8 mouse cellular contexts compared by ENCODE assay signal in the genomic region with DNA sequence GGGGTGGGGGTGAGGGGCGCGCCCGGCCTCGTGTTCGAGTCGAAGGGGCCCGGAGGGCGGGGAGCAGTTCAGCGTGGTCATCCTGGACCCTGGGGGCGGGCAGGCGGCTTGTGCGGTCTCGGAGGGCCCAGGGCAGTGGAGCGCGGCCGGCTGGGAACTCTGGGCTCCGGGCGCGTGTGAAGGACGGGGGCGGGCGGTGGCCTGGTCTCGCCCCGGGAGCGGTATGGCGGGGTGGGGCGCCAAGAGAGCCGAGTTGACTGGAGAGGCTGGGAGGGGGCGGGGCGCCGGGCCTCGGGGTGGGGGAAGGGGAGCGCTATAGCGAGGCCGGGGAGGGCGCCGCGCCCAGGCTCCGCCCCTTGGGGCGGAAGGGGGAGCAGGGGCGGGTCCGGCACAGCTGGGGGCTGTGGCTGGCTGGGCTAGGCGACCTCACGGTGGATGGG. TPM values are rescaled to one million over a fixed set of nuclear protein-coding genes. Genes with fewer than 3 reads are reported as not detected.
DNase-seq lines count a peak whose midpoint lies in the region; ATAC-seq and TF ChIP-seq lines count a peak whose summit lies in the region.

No protein-coding gene starts in this region.

- H3K27ac ChIP-seq in heart, adult 2 months: peak overlapping the region; percentile 97
- peak overlapping the region; percentile 97 for H3K27ac ChIP-seq in liver, embryonic 12.5 days
- peak overlapping the region; percentile 99 for H3K27ac ChIP-seq in stomach, embryonic 14.5 days (ENCODE audit: low read length)

- peak overlapping the region; percentile 91 for H3K9ac ChIP-seq in heart, adult 2 months (ENCODE audit: low read depth, low read length)
- H3K9ac ChIP-seq in liver, embryonic 12.5 days: peak overlapping the region; percentile 99
- peak overlapping the region; percentile 98 for H3K9ac ChIP-seq in stomach, embryonic 14.5 days (replicated peaks; ENCODE audit: low read depth, low read length)

- H3K4me2 ChIP-seq in liver, embryonic 12.5 days: peak overlapping the region; percentile 88
- peak overlapping the region; percentile 74 for H3K4me2 ChIP-seq in myocyte (ENCODE audit: low read depth)
- H3K4me2 ChIP-seq in stomach, embryonic 14.5 days (replicated peaks; ENCODE audit: low read depth, low read length): peak overlapping the region; percentile 46

- H3K9me3 ChIP-seq in liver, embryonic 12.5 days (replicated peaks): no peaks in the 10 kb centered on the region
- no peaks in the 10 kb centered on the region for H3K9me3 ChIP-seq in stomach, embryonic 14.5 days (ENCODE audit: control insufficient read depth, low read depth, low read length)

- H3K4me3 ChIP-seq in heart, adult 2 months: peak overlapping the region; percentile 98
- H3K4me3 ChIP-seq in liver, embryonic 12.5 days: peak overlapping the region; percentile 97
- peak overlapping the region; percentile 100 for H3K4me3 ChIP-seq in myocyte
- H3K4me3 ChIP-seq in stomach, embryonic 14.5 days (ENCODE audit: low read depth, low read length): peak overlapping the region; percentile 65

- peak; percentile 75 for ATAC-seq in liver, embryonic 12.5 days
- ATAC-seq in stomach, embryonic 14.5 days (ENCODE audit: insufficient number of reproducible peaks, insufficient read depth, low FRiP score, low read depth): peak; percentile 60

- peaks cover 5% of the 10 kb centered on the region for H3K4me1 ChIP-seq in heart, adult 2 months (ENCODE audit: control insufficient read depth, insufficient read depth, low read length)
- peaks cover 69% of the 10 kb centered on the region for H3K4me1 ChIP-seq in liver, embryonic 12.5 days
- H3K4me1 ChIP-seq in stomach, embryonic 14.5 days (ENCODE audit: control insufficient read depth, insufficient read depth, low read length): peaks cover 22% of the 10 kb centered on the region

- no peaks in the 10 kb centered on the region for H3K27me3 ChIP-seq in heart, adult 2 months (ENCODE audit: control insufficient read depth, insufficient read depth, low read length)
- no peaks in the 10 kb centered on the region for H3K27me3 ChIP-seq in liver, embryonic 12.5 days (replicated peaks)
- H3K27me3 ChIP-seq in myocyte (ENCODE audit: control insufficient read depth, insufficient read depth, insufficient read length): no peaks in the 10 kb centered on the region
- H3K27me3 ChIP-seq in stomach, embryonic 14.5 days (ENCODE audit: control insufficient read depth, insufficient read depth, low read length): no peaks in the 10 kb centered on the region

- H3K36me3 ChIP-seq in heart, adult 2 months (ENCODE audit: control insufficient read depth, insufficient read depth, low read length): peaks cover 15% of the 10 kb centered on the region
- peaks cover 53% of the 10 kb centered on the region for H3K36me3 ChIP-seq in liver, embryonic 12.5 days
- H3K36me3 ChIP-seq in myocyte (ENCODE audit: control insufficient read depth, insufficient read depth): peaks cover 33% of the 10 kb centered on the region
- peaks cover 33% of the 10 kb centered on the region for H3K36me3 ChIP-seq in stomach, embryonic 14.5 days (ENCODE audit: control insufficient read depth, insufficient read depth, low read length)

- DNase-seq in 3134 (ENCODE audit: extremely low read depth, insufficient read length, low spot score): peak; percentile 84
- peak; percentile 93 for DNase-seq in adrenal gland, adult 18-20 months (ENCODE audit: low spot score in 2 of 2)
- DNase-seq in embryo, embryonic 11.5 days (ENCODE audit: low read depth, low spot score): peak; percentile 69
- peak; percentile 94 for DNase-seq in heart, adult 2 months
- DNase-seq in kidney, adult 8-10 months: peak; percentile 89

- WGBS in heart, adult 2 months: 1% methylated on average over 29 of the region's 44 CpGs
- 0% methylated on average over 31 of the region's 44 CpGs for WGBS in liver, embryonic 12.5 days (ENCODE audit: insufficient replicate concordance)
- WGBS in stomach, embryonic 14.5 days: 1% methylated on average over 42 of the region's 44 CpGs

- peaks cover 3% of the 10 kb centered on the region for H3K79me2 ChIP-seq in heart, adult 2 months (replicated peaks; ENCODE audit: control insufficient read depth, insufficient read depth, low read length)
- H3K79me2 ChIP-seq in myocyte (ENCODE audit: control insufficient read depth, insufficient read depth): peaks cover 63% of the 10 kb centered on the region

- peak overlapping the region; percentile 77 for H3ac ChIP-seq in myocyte (ENCODE audit: control insufficient read depth, insufficient read length)

- intact Hi-C loops in heart, adult 2 months (cut with DNase I): loop anchor here (10.0 kb wide), 1 partner anchor 582 kb away; the partner anchor contains the start of gene Kdm6b

- peak; percentile 64; the same call in 1 of the 2 replicates for TF ChIP-seq POLR2A in heart, adult 2 months (IDR thresholded peaks at IDR 0.05; ENCODE audit: insufficient read depth, low read depth, low read length)
- TF ChIP-seq POLR2A in myocyte (IDR thresholded peaks at IDR 0.05; ENCODE audit: insufficient read length, low read depth): peak; percentile 94

- TF ChIP-seq CTCF in heart, adult 2 months (IDR thresholded peaks at IDR 0.05): no peak

- no peak for TF ChIP-seq EP300 in heart, adult 2 months (IDR thresholded peaks at IDR 0.05; ENCODE audit: insufficient read depth, low read depth, low read length)

TF ChIP-seq in myocyte, 11 proteins besides CTCF, POLR2A, EP300 and RAD21:
- TF ChIP-seq TCF12 (IDR thresholded peaks at IDR 0.05; ENCODE audit: insufficient read depth, poor library complexity, severe bottlenecking) (no peak), MYOD1 (IDR thresholded peaks at IDR 0.05; ENCODE audit: control insufficient read depth in 1 of 3, insufficient read length in 2 of 3, low read depth in 2 of 3) (peak in 1 of 3 experiments; percentile 35), REST (IDR thresholded peaks at IDR 0.05; ENCODE audit: insufficient read depth, insufficient read length) (no peak), E2F4 (IDR thresholded peaks at IDR 0.05; ENCODE audit: insufficient read depth) (no peak), POLR2AphosphoS2 (IDR thresholded peaks at IDR 0.05; ENCODE audit: insufficient read length, low read depth) (peak; percentile 94), MYOG (IDR thresholded peaks at IDR 0.05; ENCODE audit: control insufficient read depth in 1 of 3, insufficient read depth in 1 of 3, insufficient read length in 2 of 3, low read depth in 2 of 3) (peak in 2 of 3 experiments; percentile 26 to 54)

RNA-seq across cellular contexts. Expression of gene Phf23, which starts 1.5 kb away (rescaled TPM):
- total RNA-seq in adrenal gland, adult 18-20 months (2021): 10 to 100 TPM; 51.5 to 57.5 TPM
- 10 to 100 TPM; 18.1 to 22.8 TPM for total RNA-seq in heart, adult 2 months (2021)
- 11.5 and 17.6 TPM in 2 replicates for polyA plus RNA-seq in heart, adult 2 months (2012; rRNA removed)
- polyA plus RNA-seq in liver, embryonic 12.5 days (2016; fragmentation: Nextera tagmentation; extraction: Ambion mirVana): 39.5 and 40.9 TPM in 2 replicates
- polyA plus RNA-seq in myocyte (2012; fragmentation: generic; extraction: Trizol): 58.6 TPM
- 40.2 and 47.9 TPM in 2 replicates for polyA plus RNA-seq in stomach, embryonic 14.5 days (2014; fragmentation: Nextera tagmentation; extraction: Ambion mirVana)

RNA-seq across cellular contexts. Expression of gene Dvl2, which starts 3.3 kb away (rescaled TPM):
- total RNA-seq in adrenal gland, adult 18-20 months (2021): 10 to 100 TPM; 13.8 to 14.9 TPM
- 1 to 10 TPM; 4.1 to 4.9 TPM for total RNA-seq in heart, adult 2 months (2021)
- 6.1 and 7.4 TPM in 2 replicates for polyA plus RNA-seq in heart, adult 2 months (2012; rRNA removed)
- polyA plus RNA-seq in liver, embryonic 12.5 days (2016; fragmentation: Nextera tagmentation; extraction: Ambion mirVana): 13.4 and 13.7 TPM in 2 replicates
- polyA plus RNA-seq in myocyte (2012; fragmentation: generic; extraction: Trizol): 24.3 TPM
- polyA plus RNA-seq in stomach, embryonic 14.5 days (2014; fragmentation: Nextera tagmentation; extraction: Ambion mirVana): 29.0 and 29.9 TPM in 2 replicates

RNA-seq across cellular contexts. Expression of gene Gabarap, which starts 6.1 kb away (rescaled TPM):
- total RNA-seq in adrenal gland, adult 18-20 months (2021): 100 to 1,000 TPM; 436 to 473 TPM
- total RNA-seq in heart, adult 2 months (2021): 100 to 1,000 TPM; 284 to 340 TPM
- 469 and 750 TPM in 2 replicates for polyA plus RNA-seq in heart, adult 2 months (2012; rRNA removed)
- 260 and 270 TPM in 2 replicates for polyA plus RNA-seq in liver, embryonic 12.5 days (2016; fragmentation: Nextera tagmentation; extraction: Ambion mirVana)
- 530 TPM for polyA plus RNA-seq in myocyte (2012; fragmentation: generic; extraction: Trizol)
- 496 and 523 TPM in 2 replicates for polyA plus RNA-seq in stomach, embryonic 14.5 days (2014; fragmentation: Nextera tagmentation; extraction: Ambion mirVana)

RNA-seq across cellular contexts. Expression of gene Elp5, which starts 14.8 kb away (rescaled TPM):
- total RNA-seq in adrenal gland, adult 18-20 months (2021): 10 to 100 TPM; 62.7 to 81.3 TPM
- 10 to 100 TPM; 39.0 to 42.2 TPM for total RNA-seq in heart, adult 2 months (2021)
- 61.6 and 78.5 TPM in 2 replicates for polyA plus RNA-seq in heart, adult 2 months (2012; rRNA removed)
- polyA plus RNA-seq in liver, embryonic 12.5 days (2016; fragmentation: Nextera tagmentation; extraction: Ambion mirVana): 88.1 and 91.8 TPM in 2 replicates
- polyA plus RNA-seq in myocyte (2012; fragmentation: generic; extraction: Trizol): 91.5 TPM
- polyA plus RNA-seq in stomach, embryonic 14.5 days (2014; fragmentation: Nextera tagmentation; extraction: Ambion mirVana): 104 and 111 TPM in 2 replicates

RNA-seq across cellular contexts. Expression of gene Ctdnep1, which starts 16.1 kb away (rescaled TPM):
- total RNA-seq in adrenal gland, adult 18-20 months (2021): 100 to 1,000 TPM; 114 to 123 TPM
- 100 to 1,000 TPM; 143 to 144 TPM for total RNA-seq in heart, adult 2 months (2021)
- 138 and 190 TPM in 2 replicates for polyA plus RNA-seq in heart, adult 2 months (2012; rRNA removed)
- 14.0 and 15.2 TPM in 2 replicates for polyA plus RNA-seq in liver, embryonic 12.5 days (2016; fragmentation: Nextera tagmentation; extraction: Ambion mirVana)
- polyA plus RNA-seq in myocyte (2012; fragmentation: generic; extraction: Trizol): 146 TPM
- 27.2 and 29.5 TPM in 2 replicates for polyA plus RNA-seq in stomach, embryonic 14.5 days (2014; fragmentation: Nextera tagmentation; extraction: Ambion mirVana)

Comparison
In these comparisons a context has a peak if more than half of its experiments do, and no peak if none do; other contexts are left out.
1. Peak in every context shown above with its lines: DNase-seq, ATAC-seq, H3K4me3 ChIP-seq and H3K27ac ChIP-seq.